Mouse (Mus musculus): ENCODE results near the gene Cpsf7. TPM values are rescaled to one million over a fixed set of nuclear protein-coding genes. Genes with fewer than 3 reads are reported as not detected.

Cpsf7 gene
- total RNA-seq, 1 experiment, result 38.0 TPM

GRCm38 (mm10) chr19:10495670-10496069 lies 29.4 kb upstream of the Cpsf7 start:
- in situ Hi-C loops (cut with MboI; ENCODE audit: low sequenced_read_pairs in 2 of 2, unreplicated experiment in 2 of 2), result loop anchor here in 1 of 2 experiments (10.0 kb wide), 1 partner anchor 151 kb away; no protein-coding TSS in a partner anchor
- Histone ChIP-seq H3K4me3 (ENCODE audit: insufficient read depth in 1 of 2, low read depth in 1 of 2, low read length in 2 of 2, poor library complexity in 1 of 2, severe bottlenecking in 1 of 2) (no peak overlapping the region), H3K27ac (ENCODE audit: insufficient read depth, low read depth, low read length, poor library complexity, severe bottlenecking) (no peak overlapping the region)

GRCm38 (mm10) chr19:10496976-10497375 lies 28.1 kb upstream of the Cpsf7 start:
- Histone ChIP-seq H3K27ac (ENCODE audit: insufficient read depth, low read depth, low read length, poor library complexity, severe bottlenecking) (no peak overlapping the region), H3K4me3 (ENCODE audit: insufficient read depth in 1 of 2, low read depth in 1 of 2, low read length in 2 of 2, poor library complexity in 1 of 2, severe bottlenecking in 1 of 2) (no peak overlapping the region), H3K36me3 (ENCODE audit: control insufficient read depth, insufficient read depth, low read length, poor library complexity, severe bottlenecking) (peaks cover 11% of the 10 kb centered on the region; the same call in 1 of the 2 replicates), H3K9ac (ENCODE audit: insufficient read depth, low read depth, low read length, poor library complexity, severe bottlenecking) (no peak overlapping the region), H3K9me3 (ENCODE audit: control insufficient read depth, insufficient read depth, low read depth, low read length) (no peaks in the 10 kb centered on the region), H3K4me1 (ENCODE audit: control insufficient read depth in 2 of 2, insufficient read depth in 2 of 2, low read length in 2 of 2, poor library complexity in 1 of 2) (peaks cover 4 to 5% of the 10 kb centered on the region in 2 experiments; a peak in 2 of 4 replicates)
- TF ChIP-seq CHD2 (IDR thresholded peaks at IDR 0.05; ENCODE audit: low read depth, low read length) (no peak), ZC3H11A (IDR thresholded peaks at IDR 0.05; ENCODE audit: borderline replicate concordance, low read depth, low read length) (no peak), HCFC1 (IDR thresholded peaks at IDR 0.05; ENCODE audit: borderline replicate concordance, insufficient read depth, low read length) (no peak), ZNF384 (IDR thresholded peaks at IDR 0.05; ENCODE audit: low read depth, low read length) (no peak), MAFK (IDR thresholded peaks at IDR 0.05; ENCODE audit: insufficient read depth, low read depth, low read length) (no peak)
- in situ Hi-C loops (cut with MboI; ENCODE audit: low sequenced_read_pairs in 2 of 2, unreplicated experiment in 2 of 2), result loop anchor here in 1 of 2 experiments (10.0 kb wide), 1 partner anchor 152 kb away; no protein-coding TSS in a partner anchor
- DNase-seq (ENCODE audit: low read depth, low spot score), result no peak

More at GRCm38 (mm10) chr19:10495670-10496069, 29.4 kb upstream of the Cpsf7 start:
- Histone ChIP-seq H3K4me1 (ENCODE audit: control insufficient read depth in 2 of 2, insufficient read depth in 2 of 2, low read length in 2 of 2, poor library complexity in 1 of 2) (peaks cover 4 to 5% of the 10 kb centered on the region in 2 experiments; a peak in 2 of 4 replicates), H3K9ac (ENCODE audit: insufficient read depth, low read depth, low read length, poor library complexity, severe bottlenecking) (no peak overlapping the region), H3K9me3 (ENCODE audit: control insufficient read depth, insufficient read depth, low read depth, low read length) (no peaks in the 10 kb centered on the region), H3K36me3 (ENCODE audit: control insufficient read depth, insufficient read depth, low read length, poor library complexity, severe bottlenecking) (peaks cover 5% of the 10 kb centered on the region; the same call in 1 of the 2 replicates)
- DNase-seq (ENCODE audit: low read depth, low spot score), result no peak
- TF ChIP-seq CHD2 (IDR thresholded peaks at IDR 0.05; ENCODE audit: low read depth, low read length), result no peak
- TF ChIP-seq MAFK (IDR thresholded peaks at IDR 0.05; ENCODE audit: insufficient read depth, low read depth, low read length), result no peak
- TF ChIP-seq ZNF384 (IDR thresholded peaks at IDR 0.05; ENCODE audit: low read depth, low read length), result no peak
- TF ChIP-seq HCFC1 (IDR thresholded peaks at IDR 0.05; ENCODE audit: borderline replicate concordance, insufficient read depth, low read length), result no peak
- TF ChIP-seq ZC3H11A (IDR thresholded peaks at IDR 0.05; ENCODE audit: borderline replicate concordance, low read depth, low read length), result no peak

DNA sequence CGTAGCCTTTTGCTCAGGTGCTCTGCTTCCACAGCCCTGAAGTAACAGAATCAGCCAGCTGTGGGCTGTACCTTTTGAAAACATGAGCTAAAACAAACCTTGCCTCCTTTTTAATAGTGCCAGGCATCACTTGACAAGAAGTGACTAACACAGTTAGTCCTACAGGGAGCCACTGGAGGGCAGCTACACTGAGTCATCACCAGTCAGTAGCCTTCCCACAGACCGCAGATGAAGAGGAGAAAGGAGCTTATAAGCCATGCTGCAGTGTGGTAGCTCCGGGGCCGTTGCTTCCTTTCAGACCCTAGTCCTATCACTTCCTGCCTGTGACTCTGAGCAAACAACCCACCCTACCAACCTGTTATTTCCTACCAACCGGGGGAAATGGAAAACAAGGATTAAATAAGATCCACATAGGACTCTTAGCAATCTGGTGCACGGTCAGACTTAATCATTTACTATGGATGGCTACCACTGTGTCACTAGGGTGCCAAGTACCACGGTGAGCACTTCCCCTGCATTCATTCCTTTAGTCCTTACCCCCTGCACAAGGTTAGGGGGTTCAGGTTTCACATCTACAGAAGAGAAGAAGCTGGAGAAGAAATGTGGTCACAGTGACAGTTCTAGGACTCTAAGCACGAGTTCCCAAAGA lies 27.4 kb upstream of the Cpsf7 start:
- Histone ChIP-seq H3K27ac (ENCODE audit: insufficient read depth, low read depth, low read length, poor library complexity, severe bottlenecking) (no peak overlapping the region), H3K36me3 (ENCODE audit: control insufficient read depth, insufficient read depth, low read length, poor library complexity, severe bottlenecking) (peaks cover 14% of the 10 kb centered on the region; the same call in 1 of the 2 replicates), H3K9me3 (ENCODE audit: control insufficient read depth, insufficient read depth, low read depth, low read length) (no peaks in the 10 kb centered on the region), H3K9ac (ENCODE audit: insufficient read depth, low read depth, low read length, poor library complexity, severe bottlenecking) (no peak overlapping the region), H3K4me1 (ENCODE audit: control insufficient read depth in 2 of 2, insufficient read depth in 2 of 2, low read length in 2 of 2, poor library complexity in 1 of 2) (peaks cover 4 to 5% of the 10 kb centered on the region in 2 experiments; a peak in 2 of 4 replicates), H3K4me3 (ENCODE audit: insufficient read depth in 1 of 2, low read depth in 1 of 2, low read length in 2 of 2, poor library complexity in 1 of 2, severe bottlenecking in 1 of 2) (no peak overlapping the region)
- in situ Hi-C loops (cut with MboI; ENCODE audit: low sequenced_read_pairs in 2 of 2, unreplicated experiment in 2 of 2), result loop anchor here in 1 of 2 experiments (10.0 kb wide), 1 partner anchor 153 kb away; no protein-coding TSS in a partner anchor
- TF ChIP-seq MAFK (IDR thresholded peaks at IDR 0.05; ENCODE audit: insufficient read depth, low read depth, low read length), result no peak
- no peak for DNase-seq (ENCODE audit: low read depth, low spot score)

GRCm38 (mm10) chr19:10500581-10500980 lies 24.5 kb upstream of the Cpsf7 start:
- no peak overlapping the region for H3K4me3 ChIP-seq (ENCODE audit: insufficient read depth in 1 of 2, low read depth in 1 of 2, low read length in 2 of 2, poor library complexity in 1 of 2, severe bottlenecking in 1 of 2)
- no peak for DNase-seq (ENCODE audit: low read depth, low spot score)
- peaks cover 14% of the 10 kb centered on the region; the same call in 1 of the 2 replicates for H3K36me3 ChIP-seq (ENCODE audit: control insufficient read depth, insufficient read depth, low read length, poor library complexity, severe bottlenecking)
- H3K4me1 ChIP-seq (ENCODE audit: control insufficient read depth in 2 of 2, insufficient read depth in 2 of 2, low read length in 2 of 2, poor library complexity in 1 of 2), result peaks cover 4 to 5% of the 10 kb centered on the region in 2 experiments; a peak in 2 of 4 replicates
- H3K27ac ChIP-seq (ENCODE audit: insufficient read depth, low read depth, low read length, poor library complexity, severe bottlenecking), result no peak overlapping the region
- no peaks in the 10 kb centered on the region for H3K9me3 ChIP-seq (ENCODE audit: control insufficient read depth, insufficient read depth, low read depth, low read length)
- no peak overlapping the region for H3K9ac ChIP-seq (ENCODE audit: insufficient read depth, low read depth, low read length, poor library complexity, severe bottlenecking)
- TF ChIP-seq CHD2 (IDR thresholded peaks at IDR 0.05; ENCODE audit: low read depth, low read length) (no peak), ZC3H11A (IDR thresholded peaks at IDR 0.05; ENCODE audit: borderline replicate concordance, low read depth, low read length) (no peak), ZNF384 (IDR thresholded peaks at IDR 0.05; ENCODE audit: low read depth, low read length) (no peak), HCFC1 (IDR thresholded peaks at IDR 0.05; ENCODE audit: borderline replicate concordance, insufficient read depth, low read length) (no peak), MAFK (IDR thresholded peaks at IDR 0.05; ENCODE audit: insufficient read depth, low read depth, low read length) (no peak)
- in situ Hi-C loops (cut with MboI; ENCODE audit: low sequenced_read_pairs in 2 of 2, unreplicated experiment in 2 of 2), result no loop called here
